Comparison of ENCODE assay signal across 8 mouse cellular contexts in the genomic region with DNA sequence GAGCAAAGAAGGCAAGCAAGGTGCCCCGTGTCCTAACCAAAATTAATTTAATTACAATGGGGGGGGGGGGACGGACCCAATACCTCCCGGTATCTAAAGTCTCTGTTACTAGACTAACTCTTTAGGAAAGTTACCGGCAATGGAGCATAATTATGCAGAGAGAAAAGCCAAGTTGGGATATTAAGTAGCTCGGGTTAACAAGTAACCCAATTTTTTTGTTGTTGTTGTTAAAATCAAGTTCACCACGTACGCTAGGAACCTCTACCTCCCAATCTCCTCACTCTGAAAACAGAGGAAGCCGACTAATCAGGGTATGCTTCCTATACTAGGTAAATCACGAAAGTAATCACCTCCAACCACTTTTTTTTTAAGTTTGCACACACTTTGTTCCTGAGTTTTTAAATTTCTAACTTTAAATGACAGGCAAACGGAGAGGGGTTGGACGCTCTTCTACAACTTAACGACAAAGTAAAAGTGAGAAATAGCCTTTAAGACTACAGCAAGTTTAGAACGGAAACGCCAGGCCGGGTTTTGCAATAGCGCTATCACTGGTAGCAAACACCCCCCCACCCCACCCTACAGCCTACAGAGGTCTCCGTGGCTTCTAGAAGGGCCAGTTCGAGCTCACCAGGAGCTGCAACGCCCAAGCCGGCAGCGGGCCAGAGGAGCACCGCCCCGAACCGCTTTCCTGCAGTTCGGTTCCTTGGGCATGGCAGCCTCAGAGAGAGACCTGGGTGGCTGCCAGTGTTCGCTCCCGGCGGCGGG. TPM values are rescaled to one million over a fixed set of nuclear protein-coding genes. Genes with fewer than 3 reads are reported as not detected.
DNase-seq lines count a peak whose midpoint lies in the region; ATAC-seq lines count a peak whose summit lies in the region.

No protein-coding gene starts in this region.

- peak; percentile 36 for DNase-seq in left cerebral cortex, postnatal 4 days
- DNase-seq in left cerebral cortex, adult 11 months (ENCODE audit: low spot score) = no peak
- DNase-seq in embryo, embryonic 10 days (ENCODE audit: low spot score) = peak; percentile 17
- peak; percentile 60 for DNase-seq in lung, postnatal 14 days
- DNase-seq in frontal cortex, postnatal 36 days (ENCODE audit: low spot score in 2 of 2) = no peak

- intact Hi-C loops in left cerebral cortex, postnatal 4 days (cut with DNase I) = no loop called here

- peaks cover 18% of the 10 kb centered on the region for H3K4me1 ChIP-seq in heart, embryonic 13.5 days
- H3K4me1 ChIP-seq in kidney, embryonic 15.5 days = peaks cover 22% of the 10 kb centered on the region
- H3K4me1 ChIP-seq in stomach, embryonic 14.5 days (ENCODE audit: control insufficient read depth, insufficient read depth, low read length) = 0 out of 2 replicates have a peak, but pooled peaks cover 5% of the 10 kb centered on the region

- H3K27ac ChIP-seq in heart, embryonic 13.5 days (replicated peaks) = no peak overlapping the region
- H3K27ac ChIP-seq in kidney, embryonic 15.5 days = peak overlapping the region; percentile 14
- no peak overlapping the region for H3K27ac ChIP-seq in stomach, embryonic 14.5 days (ENCODE audit: low read length)

- no peaks in the 10 kb centered on the region for H3K9me3 ChIP-seq in heart, embryonic 13.5 days
- H3K9me3 ChIP-seq in kidney, embryonic 15.5 days (replicated peaks) = no peaks in the 10 kb centered on the region
- no peaks in the 10 kb centered on the region for H3K9me3 ChIP-seq in stomach, embryonic 14.5 days (ENCODE audit: control insufficient read depth, low read depth, low read length)

- ATAC-seq in heart, embryonic 13.5 days (ENCODE audit: extremely low read depth, insufficient number of reproducible peaks, low FRiP score, low TSS enrichment) = no peak
- peak; percentile 23; the same call in 1 of the 2 replicates for ATAC-seq in kidney, embryonic 15.5 days (replicated peaks; ENCODE audit: low FRiP score)
- no peak for ATAC-seq in stomach, embryonic 14.5 days (ENCODE audit: insufficient number of reproducible peaks, insufficient read depth, low FRiP score, low read depth)

- H3K9ac ChIP-seq in heart, embryonic 13.5 days = peak overlapping the region; percentile 77
- H3K9ac ChIP-seq in kidney, embryonic 15.5 days = peak overlapping the region; percentile 33
- H3K9ac ChIP-seq in stomach, embryonic 14.5 days (replicated peaks; ENCODE audit: low read depth, low read length) = peak overlapping the region; percentile 45

- 3% methylated on average over 29 of the region's 29 CpGs for WGBS in heart, embryonic 13.5 days
- WGBS in kidney, embryonic 15.5 days = 3% methylated on average over 29 of the region's 29 CpGs
- 7% methylated on average over 29 of the region's 29 CpGs for WGBS in stomach, embryonic 14.5 days

- peak overlapping the region; percentile 98 for H3K4me2 ChIP-seq in heart, embryonic 13.5 days
- peak overlapping the region; percentile 94 for H3K4me2 ChIP-seq in kidney, embryonic 15.5 days
- H3K4me2 ChIP-seq in stomach, embryonic 14.5 days (replicated peaks; ENCODE audit: low read depth, low read length) = peak overlapping the region; percentile 89

- H3K36me3 ChIP-seq in heart, embryonic 13.5 days = no peaks in the 10 kb centered on the region
- H3K36me3 ChIP-seq in kidney, embryonic 15.5 days = no peaks in the 10 kb centered on the region
- no peaks in the 10 kb centered on the region for H3K36me3 ChIP-seq in stomach, embryonic 14.5 days (ENCODE audit: control insufficient read depth, insufficient read depth, low read length)

- peaks cover 54% of the 10 kb centered on the region for H3K27me3 ChIP-seq in heart, embryonic 13.5 days (replicated peaks)
- peaks cover 45% of the 10 kb centered on the region for H3K27me3 ChIP-seq in kidney, embryonic 15.5 days
- H3K27me3 ChIP-seq in stomach, embryonic 14.5 days (ENCODE audit: control insufficient read depth, insufficient read depth, low read length) = peaks cover 9% of the 10 kb centered on the region

- peak overlapping the region; percentile 60 for H3K4me3 ChIP-seq in heart, embryonic 13.5 days
- peak overlapping the region; percentile 47 for H3K4me3 ChIP-seq in kidney, embryonic 15.5 days (replicated peaks)
- H3K4me3 ChIP-seq in stomach, embryonic 14.5 days (ENCODE audit: low read depth, low read length) = peak overlapping the region; percentile 48

RNA-seq across cellular contexts. Expression of a gene that starts 1.2 kb away (rescaled TPM):
- total RNA-seq in left cerebral cortex, postnatal 4 days (2021) = under 1 TPM; 0.14 to 0.24 TPM
- 0.27 and 0.59 TPM in 2 replicates for polyA plus RNA-seq in heart, embryonic 13.5 days (2015; fragmentation: Nextera tagmentation; extraction: Ambion mirVana)
- 7.8 and 8.5 TPM in 2 replicates for polyA plus RNA-seq in kidney, embryonic 15.5 days (2015; fragmentation: Nextera tagmentation; extraction: Ambion mirVana)
- 11.4 and 13.8 TPM in 2 replicates for polyA plus RNA-seq in stomach, embryonic 14.5 days (2014; fragmentation: Nextera tagmentation; extraction: Ambion mirVana)

RNA-seq across cellular contexts. Expression of a gene that starts 45.3 kb away (rescaled TPM):
- not detected for total RNA-seq in left cerebral cortex, postnatal 4 days (2021)
- polyA plus RNA-seq in heart, embryonic 13.5 days (2015; fragmentation: Nextera tagmentation; extraction: Ambion mirVana) = not detected in 2 replicates
- polyA plus RNA-seq in kidney, embryonic 15.5 days (2015; fragmentation: Nextera tagmentation; extraction: Ambion mirVana) = not detected in 2 replicates
- polyA plus RNA-seq in stomach, embryonic 14.5 days (2014; fragmentation: Nextera tagmentation; extraction: Ambion mirVana) = 0.78 TPM in 1 of 2 replicates, not detected in the other

Comparison
In these comparisons a context has a peak if more than half of its experiments do, and no peak if none do; other contexts are left out.
1. DNase-seq: peak in left cerebral cortex, postnatal 4 days (single experiment), embryo, embryonic 10 days (single experiment) and lung, postnatal 14 days (single experiment); none in left cerebral cortex, adult 11 months (single experiment) and frontal cortex, postnatal 36 days (0 of 2).
2. Peak in every context shown above with its lines, with median percentiles within 50 percentile points of each other: H3K4me2 ChIP-seq, H3K4me3 ChIP-seq and H3K9ac ChIP-seq.